Mouse (Mus musculus): ENCODE results near the gene Olfr67.
"Not testable (repeated sequence)": the region's sequence is repeated elsewhere in the genome, so short reads cannot be mapped to it uniquely, and the experiment has no call there.

Olfr67 gene

DNA sequence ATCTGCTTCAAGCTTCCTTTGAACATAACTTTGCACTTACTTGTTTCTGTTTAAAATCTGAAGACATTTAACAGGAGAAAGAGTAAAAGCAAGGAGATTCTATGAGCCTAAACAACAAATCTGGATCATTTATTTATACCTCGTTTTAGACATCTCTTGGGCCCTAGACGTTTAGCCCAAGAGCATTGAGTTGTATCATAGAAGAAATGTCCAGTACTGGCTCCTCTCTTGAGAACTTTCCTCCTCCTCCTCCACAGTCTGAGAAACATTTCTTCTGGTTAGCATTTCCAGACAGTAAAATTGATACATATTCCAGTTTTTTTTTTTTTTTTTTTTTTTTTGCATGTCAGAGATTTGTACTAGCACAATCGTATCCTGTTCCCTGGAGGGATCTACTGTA lies at the start of gene Olfr67:
Gene Olfr67 (minus strand): TSS at position 101 of the 400 bp plus-strand sequence.
- DNase-seq, result no peak

DNA sequence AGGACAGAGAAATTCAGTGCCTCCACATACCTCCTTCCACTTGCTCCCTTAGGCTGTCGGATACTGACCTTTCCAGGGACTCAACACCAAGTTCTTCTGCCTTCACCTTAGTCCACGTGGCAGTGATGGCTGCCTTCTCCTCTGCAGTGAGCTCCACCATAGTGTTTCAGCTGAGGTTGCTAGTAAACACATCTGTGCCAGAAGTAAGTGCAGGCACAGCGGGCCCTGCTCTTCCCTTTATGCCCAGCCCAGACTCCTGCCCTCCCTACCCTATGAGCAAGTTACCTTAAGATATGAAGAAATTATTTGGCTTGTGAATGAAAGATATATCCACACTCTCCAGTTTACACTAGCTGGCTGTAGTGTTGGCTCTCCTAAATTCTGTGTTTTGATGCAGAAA lies 48.6 kb upstream of the Olfr67 start, which contains the start of gene Hbb-bh2:
Gene Hbb-bh2 (minus strand): TSS at position 253 of the 400 bp plus-strand sequence.
- no peak for DNase-seq

DNA sequence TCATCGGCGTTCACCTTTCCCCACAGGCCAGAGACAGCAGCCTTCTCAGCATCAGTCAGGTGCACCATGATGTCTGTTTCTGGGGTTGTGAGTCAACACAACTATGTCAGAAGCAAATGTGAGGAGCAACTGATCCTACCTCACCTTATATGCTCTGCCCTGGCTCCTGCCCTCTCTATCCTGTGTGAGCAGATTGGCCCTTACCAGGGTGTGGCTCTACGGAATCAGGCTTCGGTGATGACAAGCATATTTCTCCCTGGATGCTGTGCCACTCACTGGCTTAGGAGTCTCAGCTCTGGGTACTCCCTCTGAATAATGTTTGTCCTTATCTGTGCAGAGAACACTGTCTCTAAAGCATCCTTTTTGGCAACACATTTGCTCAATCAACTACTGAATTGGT lies 36.2 kb upstream of the Olfr67 start, which contains the start of gene Hbb-bs:
Gene Hbb-bs (minus strand): TSS at position 289 of the 400 bp plus-strand sequence.
- DNase-seq, result no peak

DNA sequence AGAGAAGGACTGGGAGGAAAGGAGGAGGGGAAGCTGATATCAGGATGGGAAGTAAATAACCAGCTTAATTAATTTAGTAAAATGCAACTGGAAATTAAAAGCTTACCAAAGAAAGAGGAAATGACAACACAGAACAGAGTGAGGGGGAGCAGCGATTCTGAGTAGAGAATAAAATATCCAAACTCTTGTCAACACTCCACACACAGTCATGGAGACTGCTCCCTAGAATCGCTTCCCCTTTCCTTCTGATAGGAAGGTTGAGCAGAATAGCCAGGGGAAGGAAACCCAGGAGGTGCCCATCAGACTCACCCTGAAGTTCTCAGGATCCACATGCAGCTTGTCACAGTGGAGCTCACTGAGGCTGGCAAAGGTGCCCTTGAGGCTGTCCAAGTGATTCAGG lies 35.5 kb upstream of the Olfr67 start:
- not testable (repeated sequence) for DNase-seq

DNA sequence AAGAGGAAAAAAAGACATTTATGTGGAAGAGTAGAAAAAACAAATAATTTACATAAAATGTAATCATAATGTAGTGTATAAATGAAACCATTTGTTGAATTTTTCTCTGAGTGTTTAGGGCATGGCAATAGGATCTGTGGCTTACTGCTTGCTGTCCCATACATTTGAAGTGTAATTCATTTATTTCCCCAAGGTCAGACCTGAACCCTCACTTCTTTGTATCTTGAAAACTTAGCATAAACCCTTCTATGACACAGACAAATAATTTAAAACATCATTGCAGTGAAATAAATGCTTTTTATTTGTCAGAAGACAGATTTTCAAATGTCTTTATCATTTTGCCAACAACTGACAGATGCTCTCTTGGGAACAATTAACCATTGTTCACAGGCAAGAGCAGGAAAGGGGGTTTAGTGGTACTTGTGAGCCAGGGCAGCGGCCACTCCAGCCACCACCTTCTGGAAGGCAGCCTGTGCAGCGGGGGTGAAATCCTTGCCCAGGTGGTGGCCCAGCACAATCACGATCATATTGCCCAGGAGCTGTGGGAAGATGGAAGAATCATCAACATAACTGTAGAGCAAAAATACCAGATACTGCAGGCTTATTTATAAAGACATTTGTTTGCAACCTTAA lies 34.8 kb upstream of the Olfr67 start:
- DNase-seq, result no peak

DNA sequence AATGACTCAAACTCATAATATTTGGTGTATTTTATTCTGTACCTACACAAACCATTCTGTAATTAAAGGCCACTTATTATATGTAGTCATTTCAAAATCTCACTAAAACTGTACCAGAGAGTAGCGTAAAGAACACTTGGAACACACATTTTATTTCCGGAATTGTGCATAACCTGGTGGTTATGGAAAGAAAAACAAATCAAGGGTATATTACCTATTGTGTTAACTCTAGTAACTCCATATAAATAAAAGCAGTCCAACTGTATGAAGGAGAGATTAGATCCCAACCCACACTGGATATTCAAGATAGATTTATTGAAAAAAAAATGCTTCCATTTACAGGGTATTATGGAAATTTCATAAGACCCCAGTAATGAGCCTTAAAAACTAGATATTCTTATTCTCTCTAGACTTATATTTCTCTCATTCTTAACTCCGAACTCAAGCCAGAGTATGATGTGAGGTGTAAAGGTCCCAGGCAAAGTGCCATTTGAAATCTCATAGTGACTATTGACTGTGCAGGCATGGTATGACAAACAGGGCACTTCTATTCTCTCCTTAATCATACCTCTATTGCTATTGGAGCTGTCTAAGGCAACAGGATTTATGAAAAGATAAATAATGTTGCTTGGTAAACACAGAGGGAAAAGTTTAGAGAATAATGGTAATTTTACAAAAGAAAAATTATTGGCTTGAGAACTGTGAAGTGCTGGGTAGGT lies 34.1 kb upstream of the Olfr67 start:
- no peak for DNase-seq

DNA sequence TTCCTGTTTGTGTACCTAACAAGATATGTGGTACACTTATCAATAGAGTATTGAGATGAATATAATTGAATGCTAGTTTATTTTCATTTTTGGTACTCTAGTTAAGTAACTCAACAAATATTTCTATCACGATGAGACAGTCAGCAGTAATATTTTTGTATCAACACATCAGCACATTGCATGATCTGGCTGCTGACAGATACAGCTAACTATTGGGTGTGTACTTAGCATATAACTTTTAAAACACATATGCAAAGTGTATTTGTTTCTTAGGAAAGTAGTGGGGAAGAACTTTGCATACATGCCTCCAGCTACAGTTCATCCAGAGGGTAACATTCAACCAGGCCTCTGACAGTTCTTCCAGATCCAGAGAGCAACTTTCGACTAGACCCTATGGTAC lies 33.0 kb upstream of the Olfr67 start:
- no peak for DNase-seq

DNA sequence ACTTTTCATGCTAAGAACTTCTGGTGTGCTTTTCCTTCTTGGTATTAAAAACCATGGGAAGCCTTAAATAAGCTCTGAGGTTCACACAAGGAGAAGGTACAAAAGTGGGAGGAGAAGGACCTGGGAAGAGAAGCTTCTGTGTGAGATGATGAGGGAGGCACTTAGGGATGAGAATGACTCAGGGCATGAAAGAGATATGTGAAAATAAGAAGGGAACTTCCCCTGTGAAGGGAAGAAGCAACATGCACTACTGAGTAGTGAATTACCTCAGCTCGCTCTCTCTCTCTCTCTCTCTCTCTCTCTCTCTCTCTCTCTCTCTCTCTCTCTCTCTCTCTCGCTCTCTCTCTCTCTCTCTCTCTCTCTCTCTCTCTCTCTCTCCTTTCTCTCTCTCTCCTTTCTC lies 23.5 kb upstream of the Olfr67 start:
- DNase-seq, result not testable (repeated sequence)

DNA sequence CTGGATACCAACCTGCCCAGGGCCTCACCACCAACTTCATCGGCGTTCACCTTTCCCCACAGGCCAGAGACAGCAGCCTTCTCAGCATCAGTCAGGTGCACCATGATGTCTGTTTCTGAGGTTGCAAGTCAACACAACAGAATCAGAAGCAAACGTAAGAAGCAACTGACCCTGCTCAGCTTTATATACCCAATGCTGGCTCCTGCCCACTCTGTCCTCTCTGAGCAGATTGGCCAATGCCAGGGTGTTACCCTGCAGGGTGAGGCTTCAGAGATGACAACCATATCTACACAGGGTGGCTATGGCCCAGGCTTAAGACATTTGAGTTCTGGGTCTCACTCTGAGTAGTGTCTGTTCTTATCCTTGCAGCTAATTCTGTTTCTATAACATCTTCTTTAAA lies 22.1 kb upstream of the Olfr67 start, which contains the start of gene Hbb-bt:
Gene Hbb-bt (minus strand): TSS at position 231 of the 400 bp plus-strand sequence.
- no peak for DNase-seq

DNA sequence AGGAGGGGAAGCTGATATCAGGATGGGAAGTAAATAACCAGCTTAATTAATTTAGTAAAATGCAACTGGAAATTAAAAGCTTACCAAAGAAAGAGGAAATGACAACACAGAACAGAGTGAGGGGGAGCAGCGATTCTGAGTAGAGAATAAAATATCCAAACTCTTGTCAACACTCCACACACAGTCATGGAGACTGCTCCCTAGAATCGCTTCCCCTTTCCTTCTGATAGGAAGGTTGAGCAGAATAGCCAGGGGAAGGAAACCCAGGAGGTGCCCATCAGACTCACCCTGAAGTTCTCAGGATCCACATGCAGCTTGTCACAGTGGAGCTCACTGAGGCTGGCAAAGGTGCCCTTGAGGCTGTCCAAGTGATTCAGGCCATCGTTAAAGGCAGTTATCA lies 21.5 kb upstream of the Olfr67 start:
- DNase-seq, result not testable (repeated sequence)

DNA sequence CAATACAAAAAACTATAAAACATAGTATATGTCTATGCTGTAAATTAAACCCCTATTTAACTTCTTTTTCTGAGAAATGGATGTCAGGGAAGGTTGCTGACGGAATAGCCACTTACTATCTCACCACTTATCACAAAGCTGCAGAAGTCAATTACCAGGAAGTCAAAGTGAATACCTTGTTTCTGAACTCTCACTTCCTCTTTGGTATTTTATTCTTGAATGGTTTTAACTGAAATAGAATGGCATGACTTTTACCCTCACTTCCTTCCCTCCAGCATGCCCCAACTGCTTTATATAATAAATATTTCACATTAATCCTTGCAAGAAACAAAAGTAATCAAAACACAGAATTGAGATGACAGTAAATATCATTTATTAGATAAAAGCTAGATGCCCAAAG lies 20.6 kb upstream of the Olfr67 start:
- DNase-seq, result peak in 1 of 2 experiments; percentile 3

DNA sequence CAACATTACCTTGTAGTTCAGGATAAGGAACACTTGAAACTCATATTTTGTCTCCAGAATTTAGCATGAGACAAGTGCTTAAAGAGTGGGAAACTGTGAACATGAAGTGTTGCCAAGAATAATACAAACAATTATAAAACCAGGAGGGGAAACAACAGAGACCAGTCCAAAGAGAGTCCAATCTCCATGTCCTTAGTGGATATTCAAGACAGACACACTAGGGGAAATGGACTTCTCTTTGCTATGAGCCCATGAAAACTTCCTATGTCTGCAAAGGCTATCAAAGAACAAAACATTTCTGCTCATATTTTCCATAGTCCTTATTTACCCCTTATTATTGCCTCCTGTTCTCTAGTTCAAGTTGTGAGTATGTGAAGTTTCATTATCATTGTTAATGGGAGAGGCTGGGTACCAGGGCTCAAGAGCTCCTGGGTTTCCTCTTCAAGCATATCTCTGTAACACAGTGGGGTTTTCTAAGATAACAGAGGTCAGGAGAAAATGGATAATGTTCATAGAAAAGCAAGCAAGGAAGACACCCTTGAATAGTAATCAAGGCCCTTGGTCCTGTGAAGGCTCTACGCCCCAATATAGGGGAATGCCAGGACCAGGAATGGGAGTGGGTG lies 19.7 kb upstream of the Olfr67 start:
- no peak for DNase-seq

DNA sequence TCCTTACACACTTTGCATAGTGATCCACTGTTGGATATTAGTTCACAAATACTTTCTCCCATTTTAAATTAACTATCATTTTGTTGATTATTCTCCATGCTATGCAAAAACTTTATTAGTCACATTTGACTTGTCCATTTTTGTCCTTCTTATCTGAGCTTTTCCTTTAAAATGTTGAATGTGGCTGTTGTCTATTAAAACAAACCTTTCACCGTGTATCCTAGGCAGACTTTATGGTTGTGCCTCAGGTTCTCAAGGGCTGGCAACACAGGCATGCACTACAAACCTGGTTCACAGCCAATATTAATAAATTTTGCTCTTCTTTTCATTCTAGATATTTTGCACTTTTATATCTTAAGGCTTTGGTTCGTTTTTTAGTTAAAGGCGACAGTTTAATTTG lies 19.1 kb upstream of the Olfr67 start:
- DNase-seq, result no peak

DNA sequence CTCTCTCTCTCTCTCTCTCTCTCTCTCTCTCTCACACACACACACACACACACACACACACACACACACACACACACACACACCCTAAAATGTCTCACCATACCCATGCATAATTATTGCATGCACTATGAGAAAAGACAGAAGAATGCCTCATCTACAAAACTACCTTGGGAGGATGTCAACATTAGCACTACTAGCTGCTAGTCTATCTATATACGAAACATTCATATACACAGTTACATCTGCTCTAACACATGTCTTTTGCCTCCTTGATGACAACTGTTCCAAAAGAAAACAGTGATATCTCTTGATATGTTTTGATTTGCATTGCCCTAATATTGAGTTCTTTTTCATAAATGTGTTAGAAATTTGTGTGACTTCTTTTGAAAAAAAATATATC lies 18.7 kb upstream of the Olfr67 start:
- no peak for DNase-seq

DNA sequence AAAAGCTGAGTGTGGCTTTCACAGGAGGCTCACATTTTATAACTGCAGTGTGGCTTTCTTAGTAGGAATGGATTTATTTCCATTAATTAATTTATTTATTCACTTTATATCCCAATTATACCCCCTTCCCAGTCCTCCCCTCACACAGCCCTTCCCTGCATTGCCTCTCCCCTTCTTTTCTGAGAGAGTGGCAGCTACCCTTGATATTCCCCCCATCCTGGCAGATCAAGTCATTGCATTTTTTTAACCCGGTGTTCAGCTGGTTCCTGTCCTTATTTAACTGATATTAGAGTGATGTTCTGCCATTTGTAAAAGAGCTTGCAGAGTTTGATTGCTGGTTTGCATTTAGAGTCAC lies 18.2 kb upstream of the Olfr67 start:
- DNase-seq, result no peak

DNA sequence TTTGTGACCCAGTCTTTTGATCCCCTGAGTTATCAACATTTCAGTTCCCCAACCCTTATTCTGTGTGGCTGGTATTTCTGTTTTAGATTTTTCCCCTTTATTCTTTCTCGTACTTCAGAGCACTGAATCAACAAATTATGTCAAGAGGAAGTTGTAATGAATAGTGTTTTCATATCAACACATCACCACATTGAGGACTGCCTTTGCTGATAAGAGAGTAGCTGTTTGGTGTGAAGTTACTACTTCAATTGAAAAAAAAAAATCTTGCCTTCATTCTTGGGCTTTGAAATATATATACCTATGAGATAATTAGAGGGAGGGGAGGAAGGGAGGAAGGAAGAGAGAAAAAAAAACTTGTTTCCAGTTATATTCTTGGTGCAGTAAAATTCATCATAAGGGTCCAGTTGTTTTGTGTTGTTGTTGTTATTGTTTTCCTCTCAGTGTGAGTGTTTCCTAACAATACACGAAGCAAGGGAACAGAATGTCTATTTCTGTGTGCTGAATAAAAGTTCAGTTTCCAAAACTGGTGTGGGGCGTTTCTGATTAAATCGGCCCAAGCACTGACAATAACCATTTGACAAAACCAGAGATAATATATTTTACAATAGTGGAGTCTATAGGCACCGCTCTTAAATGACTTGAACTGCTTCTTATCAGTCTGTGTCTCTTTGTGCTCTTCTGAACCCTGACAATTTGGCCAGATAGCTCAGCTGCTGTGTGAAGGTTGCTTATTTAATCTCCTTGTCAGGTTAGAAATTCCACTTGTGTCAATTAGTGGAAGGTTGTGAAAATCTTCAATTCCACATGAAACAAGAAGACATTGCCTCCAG lies 17.6 kb upstream of the Olfr67 start:
- no peak for DNase-seq

DNA sequence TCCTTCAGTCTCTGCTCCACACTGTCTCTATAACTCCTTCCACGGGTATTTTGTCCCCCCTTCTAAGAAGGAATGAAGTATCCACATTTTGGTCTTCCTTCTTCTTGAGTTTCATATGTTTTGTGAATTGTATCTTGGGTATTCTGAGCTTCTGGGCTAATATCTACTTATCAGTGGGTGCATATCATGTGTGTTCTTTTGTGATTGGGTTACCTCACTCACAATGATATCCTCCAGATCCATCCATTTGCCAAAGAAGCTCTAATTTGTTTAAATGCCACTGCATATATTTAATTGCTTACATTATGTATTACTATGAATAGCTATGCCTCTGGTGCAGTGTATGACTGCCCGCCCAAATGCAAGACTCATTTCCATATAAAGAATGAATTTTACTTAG lies 16.5 kb upstream of the Olfr67 start:
- DNase-seq, result not testable (repeated sequence)

DNA sequence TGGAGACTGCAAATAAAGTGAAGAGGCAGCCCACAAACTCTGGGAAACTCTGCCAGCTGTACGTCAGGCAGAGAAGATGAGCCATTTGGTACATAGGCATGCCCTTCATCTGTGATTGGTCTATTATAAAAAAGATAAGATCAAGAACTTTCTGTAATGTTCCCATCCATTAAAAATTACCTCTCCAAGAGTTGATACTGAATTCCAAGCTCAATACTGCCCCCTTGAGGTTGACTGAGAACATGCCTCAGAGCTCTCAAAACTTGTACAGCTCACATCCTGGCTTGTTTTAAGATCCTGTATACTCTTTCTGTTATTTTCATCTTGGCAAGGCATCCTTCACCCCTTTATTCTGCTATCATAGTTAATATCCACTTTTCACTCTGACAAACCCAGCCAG lies 15.2 kb upstream of the Olfr67 start:
- DNase-seq, result peak; percentile 28 to 32

DNA sequence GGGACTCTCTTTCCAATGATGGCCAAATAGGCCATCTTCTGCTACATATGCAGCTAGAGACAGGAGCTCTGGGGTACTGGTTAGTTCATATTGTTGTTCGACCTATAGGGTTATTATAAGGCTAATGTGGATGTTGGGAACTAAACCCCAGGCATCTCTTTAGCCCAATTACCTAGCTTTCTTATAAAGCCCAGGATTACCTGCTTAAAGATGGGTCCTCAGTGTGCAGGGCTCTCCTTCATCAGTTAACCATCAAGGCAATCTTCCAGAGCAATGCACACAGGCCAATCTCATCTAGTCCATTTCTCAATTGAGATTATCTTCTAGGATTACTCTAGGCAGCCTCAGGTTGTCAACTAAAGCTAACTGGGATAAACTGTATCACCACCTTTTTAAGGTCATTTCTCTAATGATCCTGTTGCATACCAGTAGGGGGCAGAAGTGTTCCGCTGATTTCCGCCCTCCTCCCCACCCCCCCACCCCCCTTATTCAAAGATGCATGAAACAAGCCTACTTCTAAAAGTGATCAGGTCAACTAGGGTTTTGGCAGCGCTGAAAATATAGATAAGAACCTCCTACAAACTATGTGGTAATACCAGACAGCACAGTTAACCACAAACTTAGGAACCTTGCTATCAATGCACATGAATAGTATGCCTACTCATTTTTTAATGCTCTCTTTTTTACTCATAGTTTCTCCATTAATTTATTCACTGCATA lies 1.2 kb upstream of the Olfr67 start:
- peak; percentile 34 to 36 for DNase-seq

DNA sequence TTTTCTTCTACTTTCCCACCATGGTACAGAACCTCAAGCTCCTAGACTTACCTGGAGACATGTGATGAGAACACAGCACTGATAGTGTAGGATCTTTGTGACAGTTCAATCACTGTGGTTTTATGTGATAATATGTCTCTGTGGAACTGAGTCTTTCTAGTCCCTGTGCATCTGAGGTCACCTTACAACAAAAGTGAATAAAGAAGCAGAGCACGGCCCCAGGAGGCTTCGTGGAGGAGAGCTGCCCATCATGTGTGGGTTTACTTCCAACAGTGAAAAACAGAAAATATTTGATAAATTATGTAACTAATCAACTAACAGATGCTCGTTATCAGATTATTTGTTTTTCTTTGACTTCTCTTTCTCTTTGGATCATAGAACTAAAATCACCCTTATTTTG lies 12.0 kb downstream of the Olfr67 start, which contains the start of gene Olfr68:
Gene Olfr68 (minus strand): TSS at position 101 of the 400 bp plus-strand sequence.
- DNase-seq, result no peak

DNA sequence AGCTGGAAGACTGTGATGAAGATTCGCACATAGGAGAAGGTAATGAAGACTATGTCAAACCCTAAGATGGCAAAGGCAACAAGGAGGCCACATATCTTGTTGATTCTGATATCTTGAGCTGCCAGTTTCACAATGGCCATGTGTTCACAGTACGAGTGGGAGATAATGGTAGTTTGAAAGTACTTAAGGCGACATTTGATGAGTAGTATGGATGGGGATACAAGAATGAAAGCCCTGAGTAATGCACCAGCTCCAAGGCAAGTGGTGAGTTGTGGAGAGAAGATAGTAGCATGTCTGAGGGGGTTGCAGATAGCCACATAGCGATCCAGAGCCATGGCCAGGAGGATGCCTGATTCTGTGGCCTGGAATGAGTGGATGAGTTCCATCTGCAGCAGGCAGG lies 14.0 kb downstream of the Olfr67 start:
- DNase-seq, result not testable (repeated sequence)

DNA sequence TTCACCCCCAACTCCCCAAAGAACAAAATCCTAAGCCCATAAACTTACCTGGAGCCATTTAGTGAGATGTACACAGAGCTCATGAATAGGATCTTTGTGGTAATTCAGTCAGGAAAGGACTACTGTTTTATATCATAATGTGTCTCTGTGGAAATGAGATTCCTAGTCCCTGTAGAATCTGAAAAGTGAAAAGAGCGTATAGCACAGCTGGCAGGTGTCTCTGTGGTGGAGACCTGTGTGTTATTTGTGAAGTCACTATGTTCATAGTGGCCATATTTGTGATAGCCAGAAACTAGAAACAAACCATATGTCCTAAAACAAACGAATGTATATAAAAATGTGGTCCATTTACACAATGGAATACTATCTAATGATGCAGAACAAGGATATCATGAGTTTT lies 20.1 kb downstream of the Olfr67 start, which contains the start of gene Olfr69:
Gene Olfr69 (minus strand): TSS at position 101 of the 400 bp plus-strand sequence.
- no peak for DNase-seq

Measured in B cell, adult 2 months (primary cell).